Mouse (Mus musculus) skeletal muscle tissue, adult 2 months (tissue): ENCODE measurements around the gene Lrrc61.

ENCODE experiments used
- DNase-seq: peaks from one replicate; pipeline ENCODE4 v3.0.0-alpha.2; 2012; ENCODE audit warnings: low read depth, low spot score

Lrrc61 gene

DNA sequence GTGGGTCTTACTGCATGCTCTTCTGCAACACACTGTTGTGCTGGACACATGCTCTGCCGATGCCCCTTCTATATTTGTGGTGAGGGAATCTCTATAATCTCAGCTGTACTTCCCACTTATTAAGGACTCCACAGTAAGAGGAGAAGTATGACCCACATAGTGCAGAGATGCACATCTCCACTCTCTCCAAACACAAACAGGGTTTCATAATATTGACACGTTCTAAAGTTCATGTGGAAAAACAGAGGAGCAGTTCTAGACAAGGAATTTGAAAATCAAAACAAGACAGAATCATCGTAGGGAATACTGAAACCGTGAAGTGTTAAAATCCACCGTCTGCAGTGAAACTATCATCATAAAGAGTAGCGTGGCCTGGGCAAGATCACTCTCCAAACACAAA is 37.3 kb downstream of the Lrrc61 start:
- DNase-seq, result no peak

DNA sequence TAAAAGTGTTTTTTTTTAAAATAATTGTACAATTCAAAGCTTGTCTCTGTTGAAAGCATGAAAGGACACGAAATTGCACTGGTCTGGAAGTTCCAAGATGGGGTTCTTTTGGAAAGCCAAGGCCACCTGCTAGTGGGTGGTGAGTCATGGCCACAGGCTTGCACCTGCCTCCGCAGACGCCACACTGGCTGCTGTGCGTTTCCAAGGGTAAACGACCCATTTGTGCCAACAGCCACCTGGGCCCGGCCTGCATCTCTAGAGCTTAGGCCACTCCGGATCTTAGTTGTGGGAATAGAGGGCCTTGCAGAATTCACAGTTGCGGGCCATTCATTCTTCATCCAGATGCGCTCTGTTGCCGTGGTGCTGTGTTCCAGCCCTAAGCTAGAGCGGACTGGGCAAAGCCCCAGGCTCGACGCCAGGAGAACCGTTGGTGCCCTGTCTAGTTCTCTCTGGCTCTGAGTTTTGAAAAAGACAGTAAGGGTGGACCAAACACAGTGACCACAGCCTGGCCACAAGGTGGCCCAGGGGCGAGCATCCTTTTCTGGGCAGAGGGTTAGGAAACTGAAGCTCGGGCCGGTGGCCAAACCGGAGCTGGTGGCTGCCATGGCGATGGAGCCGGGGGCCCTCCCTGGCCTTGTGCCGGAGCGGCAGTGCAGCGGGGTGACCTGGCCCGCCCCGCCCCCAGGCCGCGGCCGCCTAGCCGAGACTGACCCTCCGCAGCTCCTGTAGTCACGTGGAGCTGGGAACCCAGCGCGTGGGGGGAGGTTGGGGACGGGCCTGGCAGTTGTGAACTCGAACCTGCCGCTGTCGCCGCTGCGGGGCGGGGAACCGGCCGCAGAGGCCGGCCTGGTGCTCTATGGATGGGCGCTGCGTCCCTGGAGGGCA is 38.8 kb downstream of the Lrrc61 start, which contains the start of the genes Repin1 and Gm44965:
Gene Repin1, plus strand, starts transcription at position 726 of the 885 bp plus-strand sequence.
Gene Gm44965, plus strand, starts transcription at position 784 of the 885 bp plus-strand sequence.
- DNase-seq, result peak; percentile 89

DNA sequence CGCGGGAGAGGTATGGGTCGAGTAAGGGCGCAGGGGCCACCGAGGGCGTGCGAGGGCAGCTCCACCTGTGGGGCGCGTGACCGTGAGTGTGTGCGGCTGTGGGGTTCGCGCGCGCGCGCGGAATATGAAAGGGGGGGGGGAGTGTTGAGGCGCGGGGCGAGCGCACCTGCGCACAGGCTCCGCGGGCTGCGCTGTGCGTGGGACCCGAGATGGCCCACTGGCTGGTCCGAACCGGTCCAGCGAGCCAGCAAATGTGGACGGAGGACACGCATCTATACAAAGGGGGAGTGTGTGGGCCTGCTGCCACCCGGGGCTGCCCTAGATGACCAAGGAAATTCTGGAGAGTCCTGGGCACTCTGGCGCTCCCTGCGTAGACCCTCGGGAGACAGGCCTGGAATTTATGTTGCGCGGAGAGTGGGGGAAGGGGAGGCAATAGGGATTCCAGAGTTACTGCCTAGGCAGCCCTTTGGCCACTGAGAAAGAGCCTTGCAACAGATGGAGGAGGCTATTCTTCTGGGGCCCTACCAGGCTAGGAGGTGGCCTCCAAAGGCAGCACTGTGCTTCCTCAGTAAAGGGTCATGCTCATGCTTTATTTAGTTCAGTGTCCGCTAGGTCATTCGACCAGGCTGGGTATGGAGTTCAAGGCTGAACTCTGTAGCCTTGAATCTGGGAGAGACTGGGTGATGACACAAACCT is 39.6 kb downstream of the Lrrc61 start:
- no peak for DNase-seq

DNA sequence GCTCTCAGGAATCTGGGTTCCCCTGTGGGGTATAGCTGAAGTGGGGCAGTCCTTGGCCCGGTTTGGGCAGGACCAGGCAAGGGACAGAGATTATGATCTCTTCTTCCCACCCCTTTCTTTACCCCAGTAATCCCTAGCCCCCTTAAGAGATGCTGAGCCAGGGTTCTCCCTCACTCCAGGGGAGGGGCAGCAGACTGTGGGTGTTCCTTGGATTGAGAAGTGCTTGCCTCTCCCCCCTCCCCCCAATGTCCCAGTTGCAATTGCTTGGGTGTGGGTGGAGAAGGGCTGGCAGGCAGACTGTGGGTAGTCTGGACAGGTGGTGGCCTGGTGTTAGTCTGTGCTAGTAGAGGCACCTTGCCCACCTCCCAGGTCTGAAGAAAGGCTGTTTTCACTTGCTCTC is 40.7 kb downstream of the Lrrc61 start:
- no peak for DNase-seq

DNA sequence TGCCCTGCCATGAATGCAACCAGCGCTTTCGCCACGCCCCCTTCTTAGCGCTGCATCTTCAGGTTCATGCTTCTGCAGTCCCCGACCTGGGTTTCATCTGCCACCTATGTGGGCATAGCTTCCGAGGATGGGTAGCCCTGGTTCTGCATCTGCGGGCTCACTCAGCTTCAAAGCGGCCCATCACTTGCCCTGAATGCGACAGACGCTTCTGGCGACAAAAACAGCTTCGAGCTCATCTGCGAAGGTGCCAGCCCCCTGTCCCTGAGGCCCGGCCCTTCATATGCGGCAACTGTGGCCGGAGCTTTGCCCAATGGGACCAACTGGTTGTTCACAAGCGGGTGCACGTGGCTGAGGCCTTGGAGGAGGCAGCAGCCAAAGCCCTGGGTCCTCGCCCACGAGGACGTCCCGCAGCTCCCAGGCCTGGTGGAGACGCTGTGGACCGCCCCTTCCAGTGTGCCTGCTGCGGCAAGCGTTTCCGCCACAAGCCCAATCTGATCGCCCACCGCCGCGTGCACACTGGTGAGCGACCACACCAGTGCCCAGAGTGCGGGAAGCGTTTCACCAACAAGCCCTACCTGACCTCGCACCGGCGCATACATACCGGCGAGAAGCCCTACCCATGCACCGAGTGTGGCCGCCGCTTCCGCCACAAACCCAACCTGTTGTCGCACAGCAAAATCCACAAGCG is 42.1 kb downstream of the Lrrc61 start:
- no peak for DNase-seq

DNA sequence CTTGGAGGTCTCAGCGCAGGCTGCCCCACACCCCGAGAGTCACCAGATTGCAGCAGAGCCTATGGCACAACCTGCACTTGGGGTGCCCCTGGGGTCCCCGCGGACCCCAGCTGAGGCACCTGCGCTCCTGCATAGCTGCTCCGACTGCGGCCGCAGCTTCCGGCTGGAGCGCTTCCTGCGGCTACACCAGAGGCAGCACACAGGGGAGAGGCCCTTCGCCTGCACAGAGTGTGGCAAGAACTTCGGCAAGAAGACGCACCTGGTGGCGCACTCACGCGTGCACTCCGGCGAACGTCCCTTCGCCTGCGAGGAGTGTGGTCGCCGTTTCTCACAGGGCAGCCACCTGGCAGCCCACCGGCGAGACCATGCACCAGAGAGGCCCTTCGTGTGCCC is 42.6 kb downstream of the Lrrc61 start:
- no peak for DNase-seq

DNA sequence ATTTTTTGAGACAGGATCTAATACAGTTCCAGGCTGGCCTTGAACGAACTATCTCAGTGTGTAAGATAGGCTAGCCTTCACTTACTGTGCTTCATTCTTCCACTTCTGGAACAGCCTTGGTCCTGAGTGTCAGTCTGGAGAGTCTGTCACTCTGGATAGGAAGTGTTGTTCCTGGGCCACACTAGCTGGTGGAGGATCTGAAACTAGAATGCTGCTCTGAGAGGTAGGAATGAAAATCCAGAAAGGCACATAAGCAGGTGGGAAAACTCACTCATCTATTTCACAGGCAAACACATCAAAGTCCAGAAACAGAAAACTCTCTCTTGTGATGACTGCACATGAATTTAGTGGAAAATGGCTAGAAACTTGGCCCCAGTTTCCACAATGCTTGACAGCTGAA is 46.0 kb downstream of the Lrrc61 start:
- DNase-seq, result no peak

DNA sequence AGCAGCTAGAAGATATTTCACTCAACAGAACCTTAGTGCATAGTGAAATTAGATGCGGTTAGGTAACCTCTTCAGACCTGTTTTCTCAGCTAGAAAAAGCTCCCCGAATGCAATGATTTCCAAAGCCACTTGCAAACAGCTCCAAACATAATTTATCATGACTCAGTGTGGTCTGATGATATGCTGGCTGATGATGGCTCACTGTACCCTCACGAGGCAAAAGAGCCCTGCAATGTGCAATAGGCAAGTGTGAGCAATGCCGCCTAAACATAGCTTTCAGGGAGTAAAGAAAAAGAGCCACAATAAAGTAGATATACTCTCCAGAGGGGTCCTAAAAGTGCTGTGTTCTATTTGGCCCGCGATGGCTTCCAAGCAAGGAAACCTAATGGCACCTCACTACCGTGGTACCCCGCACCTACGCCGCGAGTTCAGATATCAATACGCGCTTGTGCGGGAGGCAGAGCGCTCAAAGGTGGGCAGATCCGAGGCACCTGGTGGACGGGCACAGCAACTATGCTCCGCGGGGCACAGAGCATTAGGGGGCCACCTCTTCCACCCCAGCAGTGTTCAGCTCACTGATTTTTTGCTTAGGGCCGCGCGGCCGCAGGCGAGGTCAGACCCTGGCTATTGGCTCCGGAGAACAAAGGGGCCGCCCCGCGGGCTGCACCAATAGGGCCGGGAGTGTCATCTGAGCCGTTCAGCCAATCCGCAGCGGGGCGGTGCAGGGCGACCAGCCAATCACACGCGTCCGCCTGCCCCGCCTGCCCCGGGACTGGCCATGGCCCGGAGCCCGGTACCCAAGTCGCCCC is 46.9 kb downstream of the Lrrc61 start, which contains the start of gene Zfp775:
Gene Zfp775, plus strand, starts transcription at position 793 of the 809 bp plus-strand sequence.
- peak; percentile 96 for DNase-seq

DNA sequence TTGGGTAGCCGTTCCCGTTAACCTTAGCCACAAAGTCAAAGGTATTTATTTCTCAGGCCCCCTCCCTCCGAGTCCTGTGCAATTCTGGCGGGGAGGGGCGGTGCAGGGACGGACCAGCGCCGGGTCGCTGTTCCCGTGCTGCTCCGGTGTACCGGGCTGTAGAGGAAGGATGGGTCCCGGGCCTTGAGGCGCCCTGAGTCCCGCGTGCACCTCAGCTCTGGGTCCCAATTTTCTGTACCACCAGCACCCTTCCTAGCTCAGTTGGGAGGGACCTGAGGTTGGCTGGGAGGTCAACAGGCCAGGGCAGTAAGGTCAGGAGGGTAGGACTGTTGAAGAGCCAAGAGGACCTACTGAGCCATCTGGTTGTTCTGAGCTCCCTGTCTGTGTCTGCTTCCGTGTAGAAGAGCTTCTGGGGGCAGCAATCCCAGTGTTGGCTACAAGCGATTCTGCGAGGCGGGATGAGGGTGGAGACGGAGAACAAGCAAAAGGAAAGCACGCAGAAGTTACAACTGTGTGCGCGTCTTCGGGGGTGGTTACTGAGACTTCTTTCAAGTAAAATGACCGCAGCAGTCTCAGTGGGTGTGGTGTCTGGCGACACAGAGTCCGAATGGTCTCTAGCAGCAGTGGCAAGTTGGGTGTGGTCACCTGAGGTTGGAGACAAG is 47.6 kb downstream of the Lrrc61 start:
- DNase-seq, result no peak

DNA sequence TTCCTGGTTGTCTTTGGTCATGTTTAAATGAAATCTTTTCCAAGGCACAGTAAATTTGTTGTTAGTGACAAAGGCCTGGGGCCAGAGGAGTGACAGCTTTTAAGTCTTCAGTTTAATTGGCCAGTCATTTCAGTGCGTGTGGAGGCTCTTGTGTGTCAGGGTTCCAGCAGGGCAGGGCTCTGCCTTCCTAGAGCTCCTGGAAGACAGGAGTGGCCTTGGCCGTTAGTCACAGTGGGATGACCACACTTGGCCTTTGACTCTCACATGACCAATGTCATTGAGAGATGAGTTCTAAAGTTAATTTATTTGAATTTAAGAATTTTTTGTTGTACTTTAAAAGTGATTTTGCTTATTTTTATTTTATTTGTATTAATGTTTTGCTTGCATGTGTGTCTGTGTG is 53.5 kb downstream of the Lrrc61 start:
- DNase-seq, result no peak

DNA sequence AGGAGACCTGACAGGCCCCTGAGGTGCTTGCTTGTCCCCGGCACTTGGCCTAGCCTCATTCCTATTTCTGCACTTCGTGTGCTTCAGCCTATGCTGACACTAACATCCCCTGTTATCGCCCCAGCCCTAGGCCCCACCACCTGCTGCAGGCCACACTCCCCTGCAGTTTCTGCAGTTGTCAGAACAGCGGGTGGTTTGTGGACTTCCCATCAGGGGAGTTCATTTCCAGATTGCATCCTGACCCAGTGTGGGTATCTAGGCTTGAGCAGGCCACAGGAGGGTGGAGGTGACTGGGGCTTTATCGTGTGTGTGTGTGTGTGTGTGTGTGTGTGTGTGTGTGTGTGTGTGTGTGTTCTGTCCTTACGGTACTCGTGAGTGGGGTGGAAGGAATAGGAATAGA is 54.9 kb downstream of the Lrrc61 start:
- DNase-seq, result no peak

DNA sequence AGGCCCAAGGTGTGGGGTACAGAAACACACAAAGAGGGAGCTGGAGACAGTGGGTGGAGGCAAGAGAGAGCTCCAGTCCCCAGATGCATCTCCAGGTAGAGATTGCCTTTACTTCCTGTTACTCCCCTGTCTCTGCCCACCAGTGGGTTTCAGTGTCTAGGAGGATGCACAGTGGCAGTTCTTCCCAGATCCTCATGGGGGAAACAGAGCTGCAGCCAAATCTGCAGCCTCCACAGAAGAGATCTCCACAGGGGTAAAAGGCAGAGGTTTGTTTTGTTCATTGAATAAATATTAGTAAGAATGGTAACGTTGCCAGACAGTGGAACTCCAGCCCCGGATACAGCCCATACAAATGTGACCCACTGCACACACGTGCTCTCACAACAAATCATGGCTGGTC is 56.1 kb downstream of the Lrrc61 start:
- no peak for DNase-seq

DNA sequence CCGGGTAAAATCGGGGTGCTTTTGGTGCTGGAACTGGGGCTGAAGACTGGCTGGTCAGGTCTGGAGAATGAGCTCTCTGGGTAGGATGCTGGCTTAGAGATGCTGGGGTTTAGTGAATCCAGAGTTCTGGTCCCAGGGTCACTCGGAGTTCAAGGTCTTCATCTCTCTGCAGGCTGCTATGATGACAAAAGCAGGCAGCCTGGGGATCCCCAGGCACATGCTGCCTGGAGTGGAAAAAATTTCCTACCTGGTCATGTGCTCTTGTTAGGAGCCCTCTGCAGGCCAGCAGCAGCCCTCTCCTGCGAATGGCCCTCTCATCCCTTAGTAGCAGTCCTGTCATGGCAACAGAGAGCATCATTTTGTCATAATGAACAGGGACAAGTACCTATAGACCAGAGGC is 58.9 kb downstream of the Lrrc61 start:
- no peak for DNase-seq

DNA sequence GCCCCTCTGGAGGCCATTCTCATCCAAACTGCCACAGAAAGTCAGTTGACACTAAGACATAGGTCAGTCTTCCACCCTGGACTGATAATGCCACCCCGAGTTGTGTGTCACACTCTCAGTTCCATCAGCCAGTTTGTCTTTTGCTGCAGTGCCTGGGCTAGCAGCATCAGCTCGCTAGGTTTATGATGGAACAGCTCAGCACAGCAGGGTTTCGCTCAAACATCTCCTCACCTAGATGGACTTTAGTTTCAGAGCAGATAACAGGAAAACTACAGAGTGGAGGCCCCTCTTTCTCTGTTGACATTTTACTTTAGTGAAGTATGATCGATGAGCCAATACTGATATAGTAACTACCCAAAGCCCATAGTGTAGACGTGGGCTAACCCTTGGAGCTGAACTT is 60.2 kb downstream of the Lrrc61 start:
- DNase-seq, result no peak

DNA sequence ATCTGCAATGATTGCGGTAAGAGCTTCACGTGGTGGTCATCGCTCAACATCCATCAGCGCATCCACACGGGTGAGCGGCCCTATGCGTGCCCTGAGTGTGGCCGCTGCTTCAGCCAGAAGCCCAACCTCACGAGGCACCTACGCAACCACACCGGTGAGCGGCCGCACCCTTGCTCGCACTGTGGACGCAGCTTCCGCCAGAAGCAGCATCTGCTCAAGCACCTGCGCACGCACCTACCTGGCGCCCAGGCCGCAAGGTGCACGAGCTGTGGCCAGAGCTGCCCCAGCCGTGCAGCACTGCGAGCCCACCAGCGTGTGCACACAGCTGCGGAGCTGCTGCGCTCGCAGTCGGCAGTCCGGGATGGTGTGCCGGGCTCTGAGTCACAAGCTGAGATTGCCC is 65.4 kb downstream of the Lrrc61 start:
- DNase-seq, result no peak
